Mouse (Mus musculus) neural tube, embryonic 10.5 days (tissue): ENCODE data around the gene Chac2.
"Not testable (repeated sequence)": the region's sequence is repeated elsewhere in the genome, so short reads cannot be mapped to it uniquely, and the experiment has no call there.

ENCODE experiments used
- DNase-seq: peaks from one replicate; pipeline ENCODE4 v3.0.0-alpha.2; 2017; ENCODE audit warnings: low spot score; ENCODE audit errors: extremely low spot score

Chac2 gene

DNA sequence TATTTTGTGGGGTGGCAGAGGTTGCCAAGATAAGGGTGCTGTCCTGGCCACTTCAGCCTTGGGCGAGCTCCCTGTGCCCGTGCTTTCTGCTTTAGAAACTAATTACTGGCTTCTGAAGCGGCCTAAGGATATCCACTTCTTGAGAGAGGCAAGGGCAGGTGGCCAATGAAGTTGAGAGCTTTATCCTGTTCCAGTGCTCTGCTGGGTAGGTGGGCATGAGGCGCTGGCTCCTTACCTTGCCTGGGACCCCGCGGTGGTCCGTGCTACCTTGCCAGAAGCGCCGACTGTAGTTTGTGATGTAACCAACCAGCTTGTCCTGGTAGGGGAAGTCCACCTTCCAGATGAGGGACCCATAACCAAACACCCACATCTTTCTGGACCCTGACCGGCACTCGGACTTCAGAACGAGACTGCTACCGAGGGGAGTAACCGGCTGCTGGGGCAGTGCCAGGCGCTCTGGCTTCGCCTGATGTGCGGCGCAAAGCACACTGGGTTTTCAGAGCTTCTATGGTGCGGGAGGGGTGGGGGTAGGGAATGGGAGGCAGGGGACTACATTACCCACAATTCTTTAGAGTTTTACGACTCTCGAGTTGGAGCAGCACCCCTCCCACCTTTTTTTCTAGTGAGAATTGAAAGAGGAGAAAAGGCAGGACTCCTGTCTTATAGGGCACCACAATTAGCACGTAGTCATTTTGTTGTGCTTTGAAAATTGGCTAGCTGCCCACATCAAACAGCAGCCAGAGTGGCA lies at the start of gene Chac2:
Gene Chac2 (minus strand): TSS at position 474 of the 748 bp plus-strand sequence.
- DNase-seq = peak; percentile 74

DNA sequence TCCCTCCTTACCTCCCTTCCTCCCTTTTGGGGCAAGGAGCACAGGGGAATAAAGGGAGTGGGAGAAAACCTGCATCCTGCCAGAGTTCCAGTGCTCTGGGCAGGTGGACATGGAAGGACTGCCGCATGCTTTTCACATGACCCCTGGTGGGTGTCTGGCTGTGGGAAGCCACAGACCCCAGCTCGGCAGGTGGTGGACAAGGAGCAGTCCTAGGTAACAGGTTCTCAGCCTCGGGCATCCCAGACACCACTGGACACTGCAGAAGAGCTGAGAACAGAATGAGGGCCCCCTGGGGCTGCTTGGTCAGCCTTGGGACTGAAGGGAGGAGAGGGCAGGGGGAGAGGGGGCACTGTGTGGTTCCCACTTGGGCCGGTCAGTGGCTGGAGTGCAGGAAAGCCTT lies 48.8 kb upstream of the Chac2 start:
- no peak for DNase-seq

GRCm38 (mm10) chr11:31017466-31017865 lies 31.3 kb upstream of the Chac2 start:
- DNase-seq = not testable (repeated sequence)

DNA sequence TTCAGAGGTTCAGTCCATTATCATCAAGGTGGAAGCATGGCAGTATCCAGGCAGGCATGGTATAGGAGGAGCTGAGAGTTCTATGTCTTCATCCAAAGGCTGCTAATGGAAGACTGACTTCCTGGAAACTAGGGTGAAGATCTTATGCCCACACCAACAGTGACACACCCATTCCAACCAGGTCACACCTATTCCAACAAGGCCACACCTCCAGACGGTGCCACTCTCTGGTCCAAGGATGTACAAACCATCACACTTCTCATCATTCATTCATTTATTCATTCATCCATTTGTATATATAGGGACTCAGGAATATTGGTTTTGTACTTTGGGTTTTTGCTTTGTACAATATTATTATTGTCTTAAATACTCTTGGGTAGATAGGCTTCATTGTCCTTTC lies 23.5 kb upstream of the Chac2 start:
- not testable (repeated sequence) for DNase-seq

DNA sequence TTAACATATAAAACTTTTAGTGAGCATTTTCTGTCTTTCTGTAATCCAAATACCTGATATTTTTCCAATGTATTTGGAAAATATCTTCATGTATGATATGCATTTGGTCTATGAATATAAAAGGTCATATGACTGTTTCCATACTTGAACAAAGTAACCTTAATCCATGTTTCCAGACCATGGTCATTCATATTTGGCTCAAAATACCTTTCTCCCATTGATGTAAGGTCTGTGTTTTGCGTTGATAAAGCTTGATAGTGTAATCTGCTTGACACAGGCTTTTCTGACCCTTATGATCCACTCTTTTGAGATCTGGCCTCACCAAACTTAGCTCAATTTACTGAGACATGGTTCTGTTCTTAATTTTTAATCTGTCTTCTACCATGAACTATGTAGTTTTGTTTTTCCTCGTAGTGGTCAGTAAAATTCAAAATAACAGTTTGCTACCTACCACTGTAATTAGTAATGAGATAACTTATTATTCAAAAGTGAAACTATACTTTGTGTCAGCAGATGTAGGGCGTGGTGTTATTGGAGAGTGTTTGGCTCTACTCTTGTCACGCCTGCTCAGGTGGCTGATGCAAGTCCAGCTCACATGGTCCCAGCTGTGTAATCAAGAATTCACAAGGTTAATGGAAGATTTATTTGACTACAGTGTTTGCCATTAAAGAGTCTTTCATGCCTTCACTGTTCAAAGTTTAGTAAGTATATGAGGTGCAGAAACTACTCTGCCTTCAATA lies 15.2 kb upstream of the Chac2 start:
- DNase-seq = no peak

GRCm38 (mm10) chr11:31000028-31000427 lies 13.9 kb upstream of the Chac2 start:
- no peak for DNase-seq

DNA sequence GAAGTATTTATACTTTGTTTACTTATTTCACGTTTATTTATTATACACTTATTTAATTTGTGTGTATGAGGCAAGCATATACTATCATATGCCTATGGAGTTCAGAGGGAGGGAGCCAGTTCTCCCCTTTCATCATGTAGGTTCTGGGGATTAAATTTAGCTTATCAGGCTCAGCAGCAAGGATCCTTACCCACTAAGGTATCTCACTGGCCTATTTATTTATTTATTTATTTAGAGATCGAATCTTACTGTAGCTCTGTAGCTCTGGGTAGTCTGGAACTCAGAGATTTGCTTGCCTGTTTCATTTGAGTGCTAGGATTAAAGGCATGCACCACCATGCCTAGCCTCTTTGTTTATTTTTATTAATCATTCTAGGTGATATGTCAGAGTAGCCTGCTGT lies 12.6 kb upstream of the Chac2 start:
- DNase-seq = no peak

DNA sequence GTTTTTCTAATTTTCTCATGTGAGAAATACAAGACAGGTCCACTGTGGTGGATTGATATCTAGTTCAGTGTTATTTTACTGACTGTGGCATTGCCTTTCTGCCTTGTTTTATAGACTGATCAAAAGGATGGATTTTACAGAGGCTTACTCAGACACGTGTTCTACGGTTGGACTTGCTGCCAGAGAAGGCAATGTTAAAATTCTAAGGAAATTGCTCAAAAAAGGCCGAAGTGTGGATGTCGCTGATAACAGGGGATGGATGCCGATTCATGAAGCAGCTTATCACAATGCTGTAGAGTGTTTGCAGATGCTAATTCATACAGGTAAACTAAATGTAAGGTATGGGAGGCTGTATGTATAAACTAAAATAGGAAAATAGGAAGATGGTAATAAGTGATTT lies 12.0 kb upstream of the Chac2 start:
- DNase-seq = no peak

- DNase-seq = no peak
These were observed 10.5 kb upstream of the Chac2 start for GRCm38 (mm10) chr11:30996670-30997069.

- DNase-seq = no peak
These were observed 471 bp upstream of the Chac2 start for GRCm38 (mm10) chr11:30986625-30987017.

DNA sequence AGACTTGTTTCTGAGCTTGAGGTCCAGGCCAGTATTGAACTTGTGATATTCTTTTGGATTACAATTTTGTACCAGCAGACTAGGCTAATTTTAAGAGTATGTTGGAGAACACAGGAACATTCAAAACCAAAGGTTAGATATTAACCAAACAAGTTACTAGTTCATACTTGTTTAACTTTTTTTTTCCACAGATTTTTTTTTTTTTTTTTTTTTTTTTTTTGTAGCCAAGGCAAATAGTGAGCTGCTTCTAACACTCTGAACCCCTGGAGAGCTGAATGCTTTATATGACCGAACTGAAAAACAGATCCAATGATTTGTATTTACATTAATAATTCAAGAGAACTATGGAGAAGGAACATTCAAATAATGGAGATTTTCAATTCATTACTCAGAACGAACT lies 913 bp downstream of the Chac2 start:
- no peak for DNase-seq

- DNase-seq = peak; percentile 89
These were observed 31.8 kb downstream of the Chac2 start, which contains the start of gene Erlec1 for GRCm38 (mm10) chr11:30954279-30954725. Gene Erlec1, minus strand, starts transcription at chr11:30954335.

DNA sequence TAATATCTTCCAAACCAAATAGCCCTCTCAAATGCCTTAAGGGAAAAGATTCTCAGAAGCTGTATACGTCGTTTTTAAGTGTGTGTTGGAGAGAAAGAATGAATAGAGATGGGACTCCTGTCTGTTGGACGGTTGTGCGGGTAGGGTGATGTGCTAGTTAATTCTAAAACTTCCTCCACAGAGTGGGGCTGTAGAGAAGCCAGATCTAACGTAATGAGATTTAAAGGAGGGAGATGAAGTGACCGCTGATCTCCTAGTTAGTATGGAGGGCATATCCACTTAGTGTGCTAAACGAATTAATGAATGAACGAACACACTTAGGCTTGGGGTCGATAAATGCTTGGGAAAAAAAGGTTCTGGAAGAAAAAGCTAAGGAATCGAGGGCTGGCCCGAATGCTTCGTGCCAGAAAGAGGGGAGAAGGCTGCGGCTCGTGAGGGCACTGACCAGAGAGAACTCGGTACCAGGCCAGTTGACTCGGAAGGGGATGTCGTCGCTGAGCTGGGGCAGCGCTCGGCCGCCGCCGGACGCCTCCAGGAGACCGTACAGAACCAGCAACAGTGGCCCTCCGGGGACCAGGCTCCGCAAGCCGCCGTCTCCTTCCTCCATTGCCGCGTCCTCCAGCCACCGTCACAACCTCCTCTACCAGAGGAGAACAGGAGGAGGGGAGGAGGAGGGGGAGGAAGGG lies 32.5 kb downstream of the Chac2 start:
- peak; percentile 66 for DNase-seq

- no peak for DNase-seq
These were observed 33.3 kb downstream of the Chac2 start for GRCm38 (mm10) chr11:30952829-30953228.

GRCm38 (mm10) chr11:30943522-30943921 lies 42.6 kb downstream of the Chac2 start:
- DNase-seq = no peak

DNA sequence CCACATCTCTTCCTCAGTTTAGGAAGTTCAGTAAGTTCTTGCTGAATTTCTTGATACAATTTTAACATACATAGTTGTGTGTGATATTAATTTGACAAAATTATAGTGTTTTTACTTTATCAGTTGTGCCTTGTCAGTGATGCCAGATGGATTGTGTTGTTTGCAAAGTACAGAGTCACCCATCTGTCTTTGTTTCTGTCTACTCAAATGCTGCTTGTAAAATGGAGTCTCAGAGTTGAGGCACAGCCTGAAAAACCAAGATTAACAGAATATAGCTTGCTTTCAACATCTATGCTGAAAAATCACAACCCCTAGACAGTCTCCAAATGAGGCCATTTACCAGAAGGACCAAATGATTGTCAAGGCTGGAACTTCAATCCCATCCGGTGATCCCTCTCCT lies 57.7 kb downstream of the Chac2 start:
- DNase-seq = no peak

DNA sequence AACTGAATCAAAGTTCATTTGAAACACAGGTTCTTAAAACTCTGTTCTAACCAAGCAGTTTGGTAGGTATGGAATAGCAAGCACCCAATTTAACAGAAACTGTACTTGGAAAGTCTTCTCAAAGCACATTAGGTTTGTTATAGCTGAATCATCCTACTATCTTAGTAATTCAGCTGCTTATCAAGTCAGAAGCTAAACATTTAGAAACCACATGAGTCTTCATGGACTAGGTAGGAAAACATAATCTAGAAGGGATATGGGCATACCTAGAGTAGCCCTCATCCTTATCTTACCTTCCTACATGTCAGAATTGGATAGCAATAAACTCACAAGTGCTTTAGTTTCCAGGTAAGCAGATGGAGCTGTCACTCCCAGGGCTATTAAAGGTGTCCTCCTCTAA lies 58.1 kb downstream of the Chac2 start:
- no peak for DNase-seq
